8 mouse cellular contexts compared by ENCODE assay signal in genomic region chr15:6570876-6571275, GRCm38 (mm10). TPM values are rescaled to one million over a fixed set of nuclear protein-coding genes. Genes with fewer than 3 reads are reported as not detected.
A peak's percentile ranks its signal among the peaks of the same experiment; 100 is the strongest.
DNase-seq lines count a peak whose midpoint lies in the region; ATAC-seq lines count a peak whose summit lies in the region.

No protein-coding gene starts in this region.

- H3K27ac ChIP-seq in midbrain, embryonic 11.5 days (ENCODE audit: low read depth, low read length): no peak overlapping the region

- H3K4me2 ChIP-seq in midbrain, embryonic 11.5 days: no peak overlapping the region

- no peaks in the 10 kb centered on the region for H3K36me3 ChIP-seq in midbrain, embryonic 11.5 days (ENCODE audit: control insufficient read depth, insufficient read depth, low read length)

- no peaks in the 10 kb centered on the region for H3K9me3 ChIP-seq in midbrain, embryonic 11.5 days (ENCODE audit: control insufficient read depth, low read length)

- DNase-seq in urinary bladder, postnatal 14 days (ENCODE audit: low spot score): peak; percentile 50
- DNase-seq in urinary bladder, adult 18-20 months (ENCODE audit: low spot score in 2 of 2): no peak
- peak; percentile 70 to 79 for DNase-seq in cerebellum, postnatal 10 days
- peak; percentile 15 to 62 for DNase-seq in frontal cortex, postnatal 14 days (ENCODE audit: low spot score in 2 of 2)
- DNase-seq in hindlimb bud, embryonic 11.5 days (ENCODE audit: extremely low spot score, low read depth, low spot score): peak; percentile 64
- DNase-seq in left cerebral cortex, postnatal 10 days (ENCODE audit: extremely low spot score in 1 of 2, low spot score in 2 of 2): peak; percentile 58 to 64
- DNase-seq in midbrain, embryonic 11.5 days (ENCODE audit: low spot score, missing footprints): peak; percentile 93
- DNase-seq in spleen, postnatal 4 days (ENCODE audit: low spot score in 2 of 2): peak; percentile 49 to 70

- H3K4me1 ChIP-seq in midbrain, embryonic 11.5 days (ENCODE audit: control insufficient read depth, insufficient read depth, low read length): no peaks in the 10 kb centered on the region

- no peak overlapping the region for H3K4me3 ChIP-seq in midbrain, embryonic 11.5 days (ENCODE audit: low read depth, low read length)

- H3K9ac ChIP-seq in midbrain, embryonic 11.5 days (ENCODE audit: low read length): no peak overlapping the region

- ATAC-seq in midbrain, embryonic 11.5 days (ENCODE audit: low FRiP score): peak; percentile 84

- intact Hi-C loops in left cerebral cortex, postnatal 10 days (cut with DNase I): loop anchor here (5.0 kb wide), 2 partner anchors 129 to 334 kb away; no protein-coding TSS in a partner anchor

- H3K27me3 ChIP-seq in midbrain, embryonic 11.5 days (ENCODE audit: control insufficient read depth, insufficient read depth, low read length): no peaks in the 10 kb centered on the region

- WGBS in midbrain, embryonic 11.5 days: 7% methylated on average over 7 of the region's 7 CpGs

RNA-seq across cellular contexts. Expression of gene Fyb, which starts 48.2 kb away (rescaled TPM):
- 1 to 10 TPM; 8.7 to 9.4 TPM for total RNA-seq in left cerebral cortex, postnatal 10 days (2021)
- 3.6 and 4.0 TPM in 2 replicates for polyA plus RNA-seq in midbrain, embryonic 11.5 days (2014; fragmentation: Nextera tagmentation; extraction: Ambion mirVana)

Comparison
In these comparisons a context has a peak if more than half of its experiments do, and no peak if none do; other contexts are left out.
1. DNase-seq: peak in urinary bladder, postnatal 14 days (single experiment), cerebellum, postnatal 10 days (2 of 2), frontal cortex, postnatal 14 days (2 of 2), hindlimb bud, embryonic 11.5 days (single experiment), left cerebral cortex, postnatal 10 days (2 of 2), midbrain, embryonic 11.5 days (single experiment) and spleen, postnatal 4 days (2 of 2); none in urinary bladder, adult 18-20 months (0 of 2).